Mouse (Mus musculus) forebrain, postnatal 0 days (tissue): Measurements from ENCODE around the gene Pcdh7. TPM values are rescaled to one million over a fixed set of nuclear protein-coding genes. Genes with fewer than 3 reads are reported as not detected.
"Not testable (repeated sequence)": the region's sequence is repeated elsewhere in the genome, so short reads cannot be mapped to it uniquely, and the experiment has no call there.

Experiments
- ATAC-seq: fragments of 200-750 bp; cut with Nextera tagmentation; 2 replicates; pipeline ENCODE4 v1.8.0; 2017; ENCODE audit warnings: mild to moderate bottlenecking, moderate library complexity
- DNase-seq: peaks from one replicate; pipeline ENCODE4 v3.0.0-alpha.2; 2015
- H3K27ac ChIP-seq: fragments of 300-500 bp; sonication (generic); 2 replicates; pipeline ENCODE4 v1.5.1; 2014; ENCODE audit warnings: low read depth, mild to moderate bottlenecking, antibody characterized with exemption, low read length, moderate library complexity, mixed read lengths
- H3K27me3 ChIP-seq: fragments of 300-500 bp; sonication (generic); 2 replicates; pipeline ENCODE4 v1.6.1; 2014; ENCODE audit warnings: mild to moderate bottlenecking, low read length, mixed read lengths; ENCODE audit not compliant: insufficient read depth
- H3K36me3 ChIP-seq: fragments of 300-500 bp; sonication (generic); 2 replicates; pipeline ENCODE4 v1.6.1; 2014; ENCODE audit warnings: mild to moderate bottlenecking, moderate library complexity; ENCODE audit not compliant: insufficient read depth
- H3K4me1 ChIP-seq: fragments of 300-500 bp; sonication (generic); 2 replicates; pipeline ENCODE4 v1.6.1; 2014; ENCODE audit warnings: antibody characterized with exemption; ENCODE audit not compliant: insufficient read depth
- H3K4me2 ChIP-seq: fragments of 300-500 bp; sonication (generic); 2 replicates; pipeline ENCODE4 v1.6.1; 2014; ENCODE audit warnings: low read depth, mild to moderate bottlenecking, moderate library complexity
- H3K4me3 ChIP-seq: fragments of 300-500 bp; sonication (generic); 2 replicates; pipeline ENCODE4 v1.5.1; 2014; ENCODE audit warnings: low read depth, low read length, mixed read lengths
- H3K9ac ChIP-seq: fragments of 300-500 bp; sonication (generic); 2 replicates; pipeline ENCODE4 v1.6.1; 2014; ENCODE audit warnings: mild to moderate bottlenecking
- H3K9me3 ChIP-seq: fragments of 300-500 bp; sonication (generic); 2 replicates; pipeline ENCODE4 v1.6.1; 2016; ENCODE audit warnings: low read length
- CTCF ChIP-seq: sonication (generic); IDR thresholded peaks from 2 replicates; pipeline ENCODE4 v1.5.1; 2016; ENCODE audit warnings: antibody characterized with exemption, control low read depth, low read depth
- WGBS: fragments of 180-500 bp; shearing (Covaris S2); extraction: QIAGEN DNeasy Blood & Tissue Kit; methylation state at CpG from one replicate; pipeline ENCODE4 v1.1.7; 2014; 5-methylcytosine and 5-hydroxymethylcytosine counted together
- polyA plus RNA-seq: library from polyadenylated mRNA; unstranded; fragments of >200 nt; fragmentation: Nextera tagmentation; extraction: Ambion mirVana; gene quantifications from 2 replicates; pipeline ENCODE4 v1.2.1, GENCODE M21; 2015
- total RNA-seq: library from RNA; depleted of rRNA; stranded (reverse); fragments of >200 nt; gene quantifications from 2 replicates; pipeline ENCODE4 v1.2.3, GENCODE M21; 2014

The Pcdh7 gene
- total and polyA plus RNA-seq, 2 experiments from 2014 or later, result 15.5 to 89.3 TPM

GRCm38 (mm10) chr5:58108665-58109364, 391.0 kb downstream of the Pcdh7 start:
- ATAC-seq, result peak; percentile 54; the same call in 1 of the 2 replicates
- Histone ChIP-seq H3K9me3 (no peaks in the 10 kb centered on the region), H3K4me2 (no peak overlapping the region), H3K36me3 (no peaks in the 10 kb centered on the region), H3K27ac (no peak overlapping the region), H3K4me1 (no peaks in the 10 kb centered on the region), H3K9ac (no peak overlapping the region), H3K4me3 (no peak overlapping the region), H3K27me3 (no peaks in the 10 kb centered on the region)
- WGBS, result 26% methylated on average over 4 of the region's 4 CpGs
- no peak for TF ChIP-seq CTCF
- DNase-seq, result no peak

GRCm38 (mm10) chr5:58116096-58116495, 398.3 kb downstream of the Pcdh7 start:
- Histone ChIP-seq H3K9me3 (no peaks in the 10 kb centered on the region), H3K9ac (no peak overlapping the region), H3K36me3 (no peaks in the 10 kb centered on the region), H3K4me3 (no peak overlapping the region), H3K27me3 (no peaks in the 10 kb centered on the region), H3K27ac (no peak overlapping the region), H3K4me2 (no peak overlapping the region), H3K4me1 (no peaks in the 10 kb centered on the region)
- 60% methylated on average over 3 of the region's 3 CpGs for WGBS
- TF ChIP-seq CTCF, result no peak
- ATAC-seq (no peak), DNase-seq (no peak)

GRCm38 (mm10) chr5:58117896-58118295, 400.1 kb downstream of the Pcdh7 start:
- TF ChIP-seq CTCF, result no peak
- 51% methylated on average over 3 of the region's 3 CpGs for WGBS
- H3K9me3 ChIP-seq, result no peaks in the 10 kb centered on the region
- H3K27ac ChIP-seq, result no peak overlapping the region
- H3K4me1 ChIP-seq, result no peaks in the 10 kb centered on the region
- no peak overlapping the region for H3K4me2 ChIP-seq
- no peak for DNase-seq
- H3K27me3 ChIP-seq, result no peaks in the 10 kb centered on the region
- H3K9ac ChIP-seq, result no peak overlapping the region
- ATAC-seq, result no peak
- H3K4me3 ChIP-seq, result no peak overlapping the region
- no peaks in the 10 kb centered on the region for H3K36me3 ChIP-seq

- 22% methylated on average over 3 of the region's 3 CpGs for WGBS
Observed at GRCm38 (mm10) chr5:58118930-58119611, 401.3 kb downstream of the Pcdh7 start.

GRCm38 (mm10) chr5:58143897-58144296, 426.1 kb downstream of the Pcdh7 start:
- no peak for TF ChIP-seq CTCF
- ATAC-seq (no peak), DNase-seq (no peak)
- no peak overlapping the region for H3K27ac ChIP-seq
- H3K4me2 ChIP-seq, result no peak overlapping the region
- H3K4me3 ChIP-seq, result no peak overlapping the region
- no peaks in the 10 kb centered on the region for H3K4me1 ChIP-seq
- H3K9ac ChIP-seq, result no peak overlapping the region
- H3K9me3 ChIP-seq, result no peaks in the 10 kb centered on the region
- H3K36me3 ChIP-seq, result no peaks in the 10 kb centered on the region
- WGBS, result 71% methylated on average over 2 of the region's 2 CpGs
- H3K27me3 ChIP-seq, result no peaks in the 10 kb centered on the region

More at GRCm38 (mm10) chr5:58118930-58119611, 401.3 kb downstream of the Pcdh7 start:
- DNase-seq, result no peak
- no peak overlapping the region for H3K9ac ChIP-seq
- no peaks in the 10 kb centered on the region for H3K27me3 ChIP-seq
- no peaks in the 10 kb centered on the region for H3K36me3 ChIP-seq
- no peaks in the 10 kb centered on the region for H3K9me3 ChIP-seq
- TF ChIP-seq CTCF, result no peak
- ATAC-seq, result no peak
- no peak overlapping the region for H3K27ac ChIP-seq
- no peak overlapping the region for H3K4me3 ChIP-seq
- H3K4me1 ChIP-seq, result no peaks in the 10 kb centered on the region
- no peak overlapping the region for H3K4me2 ChIP-seq

- no peak for ATAC-seq
- Histone ChIP-seq H3K4me3 (no peak overlapping the region), H3K4me2 (no peak overlapping the region), H3K9ac (no peak overlapping the region), H3K36me3 (no peaks in the 10 kb centered on the region), H3K27ac (no peak overlapping the region), H3K9me3 (no peaks in the 10 kb centered on the region), H3K27me3 (no peaks in the 10 kb centered on the region), H3K4me1 (no peaks in the 10 kb centered on the region)
- no peak for TF ChIP-seq CTCF
- DNase-seq, result no peak
- 62% methylated on average over 5 of the region's 5 CpGs for WGBS
Observed at GRCm38 (mm10) chr5:58153966-58154365, 436.2 kb downstream of the Pcdh7 start.

GRCm38 (mm10) chr5:58172218-58172617, 454.5 kb downstream of the Pcdh7 start:
- DNase-seq, result no peak
- ATAC-seq, result no peak
- no peaks in the 10 kb centered on the region for H3K9me3 ChIP-seq
- H3K36me3 ChIP-seq, result no peaks in the 10 kb centered on the region
- no peak for TF ChIP-seq CTCF
- no peak overlapping the region for H3K27ac ChIP-seq
- no peak overlapping the region for H3K9ac ChIP-seq
- H3K4me1 ChIP-seq, result no peaks in the 10 kb centered on the region
- H3K27me3 ChIP-seq, result no peaks in the 10 kb centered on the region
- no peak overlapping the region for H3K4me3 ChIP-seq
- H3K4me2 ChIP-seq, result no peak overlapping the region

- H3K4me3 ChIP-seq, H3K9ac ChIP-seq, H3K27ac ChIP-seq, ATAC-seq, H3K4me2 ChIP-seq, H3K9me3 ChIP-seq, H3K27me3 ChIP-seq, H3K4me1 ChIP-seq, DNase-seq, H3K36me3 ChIP-seq: not testable (repeated sequence)
Observed at GRCm38 (mm10) chr5:58174335-58174734, 456.6 kb downstream of the Pcdh7 start.
